Mouse (Mus musculus) liver, embryonic 14.5 days (tissue): Measurements from ENCODE around the gene Foxp2. TPM values are rescaled to one million over a fixed set of nuclear protein-coding genes. Genes with fewer than 3 reads are reported as not detected.

ENCODE experiments used
- ATAC-seq: fragments of 200-750 bp; cut with Nextera tagmentation; 2 replicates; pipeline ENCODE4 v1.8.0; 2017; ENCODE audit warnings: moderate number of reproducible peaks, mild to moderate bottlenecking, moderate library complexity; ENCODE audit not compliant: insufficient read depth
- DNase-seq, 3 experiments: peaks; one replicate each; pipeline ENCODE4 v3.0.0-alpha.2; 2012 to 2013; ENCODE audit warnings: low read depth in 3 of 3, low spot score in 3 of 3
- H3K27ac ChIP-seq: fragments of 300-500 bp; sonication (generic); 2 replicates; pipeline ENCODE4 v1.5.1; 2014; ENCODE audit warnings: moderate library complexity, mild to moderate bottlenecking, control low read depth, inconsistent platforms
- H3K27me3 ChIP-seq: fragments of 300-500 bp; sonication (generic); 2 replicates; pipeline ENCODE4 v1.6.1; 2014; ENCODE audit warnings: mild to moderate bottlenecking, low read length, moderate library complexity; ENCODE audit not compliant: control insufficient read depth, insufficient read depth
- H3K36me3 ChIP-seq: fragments of 300-500 bp; sonication (generic); replicated peaks from 2 replicates; pipeline ENCODE4 v1.6.1; 2014; ENCODE audit warnings: low read depth; ENCODE audit not compliant: control insufficient read depth, insufficient read depth
- H3K4me1 ChIP-seq, 2 experiments: fragments of 200-500 bp in 1 of 2; fragments of 300-500 bp in 1 of 2; sonication (generic) in 1 of 2; replicated peaks; 2 replicates each; pipeline ENCODE4 v1.6.1; 2012 to 2014; ENCODE audit warnings: antibody characterized with exemption in 1 of 2, inconsistent platforms in 1 of 2, low read length in 1 of 2; ENCODE audit not compliant: control insufficient read depth in 2 of 2, insufficient read depth in 2 of 2
- H3K4me2 ChIP-seq: fragments of 300-500 bp; sonication (generic); 2 replicates; pipeline ENCODE4 v1.6.1; 2014; ENCODE audit warnings: low read depth, mild to moderate bottlenecking, control low read depth, moderate library complexity
- H3K4me3 ChIP-seq, 2 experiments: fragments of 200-500 bp in 1 of 2; fragments of 300-500 bp in 1 of 2; sonication (generic) in 1 of 2; 2 replicates each; pipeline ENCODE4 v1.5.1; 2012 to 2014; ENCODE audit warnings: low read depth in 2 of 2, low read length in 2 of 2, mild to moderate bottlenecking in 2 of 2, control low read depth in 1 of 2, inconsistent platforms in 1 of 2, moderate library complexity in 1 of 2; ENCODE audit not compliant: insufficient read depth in 1 of 2
- H3K9ac ChIP-seq: fragments of 300-500 bp; sonication (generic); replicated peaks from 2 replicates; pipeline ENCODE4 v1.6.1; 2014; ENCODE audit warnings: mild to moderate bottlenecking, control low read depth, moderate library complexity
- H3K9me3 ChIP-seq: fragments of 300-500 bp; sonication (generic); 2 replicates; pipeline ENCODE4 v1.6.1; 2016; ENCODE audit warnings: low read length, mixed read lengths; ENCODE audit not compliant: control insufficient read depth
- CTCF ChIP-seq: IDR thresholded peaks from 2 replicates; pipeline ENCODE4 v1.5.1; 2016; ENCODE audit warnings: antibody characterized with exemption, low read depth, control low read depth
- EP300 ChIP-seq: IDR thresholded peaks from 2 replicates; pipeline ENCODE4 v1.6.1; 2016; ENCODE audit warnings: antibody characterized with exemption, low read depth
- WGBS: fragments of 180-500 bp; shearing (Covaris S2); extraction: QIAGEN DNeasy Blood & Tissue Kit; methylation state at CpG from one replicate; pipeline ENCODE4 v1.1.7; 2014; ENCODE audit not compliant: insufficient replicate concordance; 5-methylcytosine and 5-hydroxymethylcytosine counted together
- polyA plus RNA-seq, 2 experiments: library from polyadenylated mRNA; depleted of rRNA in 1 of 2; stranded (reverse) in 1 of 2; unstranded in 1 of 2; fragments of >200 nt; fragmentation: Nextera tagmentation in 1 of 2; extraction: Ambion mirVana in 1 of 2; gene quantifications; 2 replicates each; pipeline versions ENCODE4 v1.2.1 to v1.2.3; 2012 to 2014

Gene Foxp2
- polyA plus RNA-seq, 2 experiments = 0.27 to 0.28 TPM

GRCm38 (mm10) chr6:15029446-15030125 lies 128.4 kb downstream of the Foxp2 start:
- Histone ChIP-seq H3K4me3 (no peak overlapping the region), H3K9me3 (no peaks in the 10 kb centered on the region), H3K4me2 (peak overlapping the region; percentile 45; the same call in 1 of the 2 replicates), H3K27me3 (no peaks in the 10 kb centered on the region), H3K27ac (0 out of 2 replicates have a peak overlapping the region, but pooled peaks have one; percentile 14), H3K36me3 (no peaks in the 10 kb centered on the region), H3K4me1 (peaks cover 4 to 6% of the 10 kb centered on the region in 2 experiments), H3K9ac (no peak overlapping the region)
- peak; percentile 40 to 55 (median 43) for DNase-seq
- WGBS = 17% methylated on average over 7 of the region's 7 CpGs
- TF ChIP-seq CTCF (no peak), EP300 (peak; percentile 67)
- ATAC-seq = peak; percentile 93

- Histone ChIP-seq H3K4me3 (no peak overlapping the region), H3K27ac (no peak overlapping the region), H3K4me2 (no peak overlapping the region), H3K27me3 (no peaks in the 10 kb centered on the region), H3K9me3 (no peaks in the 10 kb centered on the region), H3K9ac (no peak overlapping the region), H3K4me1 (no peaks in the 10 kb centered on the region), H3K36me3 (no peaks in the 10 kb centered on the region)
- TF ChIP-seq EP300 (no peak), CTCF (no peak)
- no peak for ATAC-seq
- WGBS = 70% methylated on average over 1 of the region's 1 CpGs
- DNase-seq = no peak
These were observed 162.1 kb downstream of the Foxp2 start for GRCm38 (mm10) chr6:15063246-15063645.

- no peak for TF ChIP-seq CTCF
- no peak for TF ChIP-seq EP300
- H3K27ac ChIP-seq = no peak overlapping the region
- no peaks in the 10 kb centered on the region for H3K9me3 ChIP-seq
- no peak overlapping the region for H3K4me2 ChIP-seq
- no peaks in the 10 kb centered on the region for H3K36me3 ChIP-seq
- DNase-seq (no peak), ATAC-seq (no peak)
- no peaks in the 10 kb centered on the region for H3K27me3 ChIP-seq
- no peaks in the 10 kb centered on the region for H3K4me1 ChIP-seq
- no peak overlapping the region for H3K4me3 ChIP-seq
- 53% methylated on average over 1 of the region's 1 CpGs for WGBS
- H3K9ac ChIP-seq = no peak overlapping the region
These were observed 200.4 kb downstream of the Foxp2 start for GRCm38 (mm10) chr6:15101548-15101947.

GRCm38 (mm10) chr6:15120916-15121315 lies 219.8 kb downstream of the Foxp2 start:
- H3K4me3 ChIP-seq = no peak overlapping the region
- no peak for DNase-seq
- 61% methylated on average over 5 of the region's 5 CpGs for WGBS
- H3K4me1 ChIP-seq = no peaks in the 10 kb centered on the region
- no peaks in the 10 kb centered on the region for H3K9me3 ChIP-seq
- H3K36me3 ChIP-seq = no peaks in the 10 kb centered on the region
- no peak overlapping the region for H3K27ac ChIP-seq
- H3K4me2 ChIP-seq = no peak overlapping the region
- TF ChIP-seq EP300 (no peak), CTCF (no peak)
- no peak for ATAC-seq
- no peaks in the 10 kb centered on the region for H3K27me3 ChIP-seq
- no peak overlapping the region for H3K9ac ChIP-seq

GRCm38 (mm10) chr6:15121339-15121738 lies 220.2 kb downstream of the Foxp2 start:
- H3K4me1 ChIP-seq = no peaks in the 10 kb centered on the region
- H3K4me2 ChIP-seq = no peak overlapping the region
- ATAC-seq (no peak), DNase-seq (no peak)
- no peak overlapping the region for H3K27ac ChIP-seq
- TF ChIP-seq EP300 (no peak), CTCF (no peak)
- H3K4me3 ChIP-seq = no peak overlapping the region
- no peaks in the 10 kb centered on the region for H3K9me3 ChIP-seq
- H3K9ac ChIP-seq = no peak overlapping the region
- no peaks in the 10 kb centered on the region for H3K27me3 ChIP-seq
- no peaks in the 10 kb centered on the region for H3K36me3 ChIP-seq
